Mouse (Mus musculus): ENCODE data around the gene 7530416G11Rik.

Gene 7530416G11Rik

GRCm38 (mm10) chr15:85479919-85480318, 23.1 kb downstream of the 7530416G11Rik start:
- DNase-seq (ENCODE audit: low spot score): no peak

GRCm38 (mm10) chr15:85479365-85479764, 23.7 kb downstream of the 7530416G11Rik start:
- DNase-seq (ENCODE audit: low spot score): no peak

DNA sequence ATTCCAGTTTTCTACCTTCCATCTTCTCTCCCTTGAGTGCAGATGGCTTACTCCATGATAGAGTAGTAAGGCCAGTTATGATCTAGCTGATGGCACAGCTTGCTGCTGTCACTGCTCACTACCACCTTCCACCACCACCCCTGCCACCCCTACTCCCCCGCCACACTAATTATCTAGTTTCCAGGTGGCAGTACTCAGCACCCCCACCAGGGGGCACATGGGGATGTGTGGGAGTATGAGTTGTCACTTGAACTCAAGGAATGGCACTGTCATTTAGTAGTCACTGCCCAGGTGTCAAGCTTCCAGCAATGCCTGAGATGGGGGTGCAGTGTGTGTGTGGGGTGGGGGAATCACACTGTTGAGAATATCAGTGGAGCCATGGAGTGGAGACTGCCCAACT, 25.4 kb downstream of the 7530416G11Rik start:
- DNase-seq (ENCODE audit: low spot score): peak; percentile 77

DNA sequence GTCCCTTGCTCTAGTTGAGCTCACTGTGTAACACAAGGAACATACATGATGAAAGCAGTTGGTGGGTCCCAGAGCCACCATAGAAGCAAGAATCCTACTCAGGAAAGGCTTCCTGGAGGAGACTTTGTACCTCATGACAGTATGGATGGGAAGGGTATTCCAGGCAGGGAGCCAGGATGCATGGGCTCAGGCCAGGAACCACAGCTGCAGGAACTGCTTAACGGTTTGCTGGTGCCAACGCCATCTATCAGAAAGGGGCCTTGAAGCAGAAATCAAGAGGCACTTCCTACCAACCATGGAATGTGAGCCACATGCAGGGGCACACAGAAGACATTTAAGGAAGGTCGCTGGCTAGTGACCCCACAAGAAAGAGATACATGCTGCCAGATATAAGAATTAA, 28.3 kb downstream of the 7530416G11Rik start:
- no peak for DNase-seq (ENCODE audit: low spot score)

GRCm38 (mm10) chr15:85469401-85469800, 33.6 kb downstream of the 7530416G11Rik start:
- no peak for DNase-seq (ENCODE audit: low spot score)

DNA sequence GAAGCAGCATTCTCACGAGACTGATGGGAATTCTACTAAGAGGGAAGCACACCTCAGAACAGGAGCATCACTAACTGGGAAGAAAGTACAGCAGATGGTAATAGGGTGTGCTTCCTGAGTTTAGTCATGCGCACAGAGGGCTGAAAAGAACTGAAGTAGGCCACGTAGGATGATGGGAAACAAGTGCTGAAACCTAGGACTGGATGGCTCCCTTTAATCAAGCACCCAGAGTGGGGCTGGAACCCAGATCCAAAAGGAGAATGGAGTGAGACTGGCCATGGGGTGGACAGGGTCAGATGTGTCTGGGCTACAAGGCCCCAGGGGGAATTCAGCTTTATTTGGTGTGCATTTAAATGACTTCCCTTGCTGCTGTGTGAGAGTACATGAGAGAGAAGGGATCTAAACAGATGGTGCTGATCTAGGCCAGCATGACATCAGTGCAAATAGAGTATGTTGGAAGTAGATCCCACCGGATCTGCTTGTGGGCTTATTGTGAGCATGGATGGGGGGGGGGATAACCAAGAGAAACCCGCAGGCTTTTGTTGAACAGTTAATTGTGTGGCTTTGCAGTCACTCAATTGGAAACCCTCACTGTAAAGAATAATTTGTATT, 36.5 kb downstream of the 7530416G11Rik start:
- no peak for DNase-seq (ENCODE audit: low spot score)

DNA sequence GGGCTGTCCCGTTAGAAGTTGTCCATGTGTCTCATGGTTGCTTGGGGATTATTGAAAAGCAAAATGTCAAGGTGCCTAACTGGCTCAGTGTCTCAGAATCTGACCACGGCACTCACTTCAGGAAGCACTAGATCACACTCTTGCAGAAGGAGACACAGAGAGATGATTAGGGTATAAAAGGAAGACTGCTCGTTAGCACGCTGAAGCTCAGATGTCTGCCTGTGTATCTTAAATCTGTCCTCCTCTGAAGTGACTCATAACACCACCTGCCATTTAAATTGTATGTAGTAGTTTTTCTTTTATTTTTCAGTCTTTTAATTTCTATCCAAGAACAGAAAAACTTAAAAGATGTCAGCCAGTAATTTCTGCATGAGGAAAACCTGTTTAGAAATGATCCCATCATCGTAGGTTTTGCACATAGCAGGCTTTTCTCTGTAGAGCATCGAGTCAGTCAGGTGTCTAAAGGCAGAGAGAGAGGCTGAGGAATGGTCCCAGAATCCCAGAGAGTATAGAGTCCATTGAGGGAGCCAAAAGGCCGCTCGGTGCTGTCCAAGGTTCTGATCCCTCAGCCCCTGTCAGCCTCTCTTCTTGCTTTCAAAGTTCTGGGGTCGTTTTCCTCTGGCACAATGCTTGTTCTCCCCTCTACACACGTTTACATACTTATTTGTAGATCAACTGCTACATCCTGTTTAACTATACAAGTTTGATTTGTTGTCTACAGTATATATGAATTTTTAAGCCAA, 38.0 kb downstream of the 7530416G11Rik start:
- peak; percentile 56 for DNase-seq (ENCODE audit: low spot score)

DNA sequence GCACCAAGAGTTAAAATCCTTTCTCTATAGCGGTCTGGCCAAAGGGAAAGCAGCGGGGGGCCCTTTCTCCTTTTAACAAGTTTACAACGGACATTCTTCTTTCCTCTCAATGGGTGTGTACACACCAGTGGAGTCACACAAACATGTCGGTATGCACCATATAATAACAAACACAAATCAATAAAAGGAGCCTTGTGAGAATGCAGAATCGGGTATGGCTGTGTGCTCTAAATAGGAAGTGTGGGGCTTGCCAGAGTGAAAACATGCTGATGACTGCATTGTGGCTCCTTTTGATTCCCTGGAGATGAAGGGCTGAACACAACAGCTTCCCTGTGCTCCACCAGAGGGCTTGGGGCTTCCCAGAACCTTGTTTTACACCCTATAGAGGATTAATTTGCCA, 38.8 kb downstream of the 7530416G11Rik start:
- no peak for DNase-seq (ENCODE audit: low spot score)

DNA sequence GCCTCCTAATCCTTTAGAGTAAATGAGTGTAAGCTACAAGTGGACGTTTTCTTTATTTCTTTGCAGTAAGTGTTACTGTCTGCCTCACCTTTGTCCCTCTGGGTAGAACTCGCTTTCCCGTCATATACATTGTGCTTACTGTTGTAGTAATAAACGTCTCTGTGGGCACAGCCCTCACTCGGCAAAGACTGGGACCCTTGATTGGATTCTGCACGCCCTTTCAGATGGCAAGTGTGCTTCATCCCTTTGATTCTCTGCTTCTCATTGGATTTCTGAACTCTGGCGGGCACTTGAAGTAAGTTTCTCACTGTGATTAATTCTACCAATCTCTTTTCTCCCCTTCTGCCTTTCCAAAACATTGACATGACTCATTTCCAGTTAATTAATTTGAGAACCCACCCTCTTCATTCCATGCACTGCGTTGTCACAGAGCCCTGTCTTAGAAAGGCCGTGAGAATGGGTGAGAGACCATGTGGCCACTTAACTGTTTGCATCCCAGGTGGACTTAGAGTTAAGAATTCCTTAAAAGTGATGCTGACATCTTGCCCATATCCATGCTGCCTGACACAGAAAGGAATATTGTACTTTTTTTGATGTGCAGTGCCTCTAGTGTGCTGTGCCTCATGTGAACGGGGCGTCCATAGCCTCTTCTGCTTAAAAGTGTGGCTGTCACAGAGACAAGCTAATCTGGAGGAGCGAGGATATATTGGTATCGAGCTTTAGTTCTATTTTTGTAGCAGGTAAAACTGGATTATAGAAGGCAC, 39.8 kb downstream of the 7530416G11Rik start:
- no peak for DNase-seq (ENCODE audit: low spot score)

- DNase-seq (ENCODE audit: low spot score): no peak
Observed at GRCm38 (mm10) chr15:85462138-85462537, 40.9 kb downstream of the 7530416G11Rik start.

- DNase-seq (ENCODE audit: low spot score): no peak
Observed at GRCm38 (mm10) chr15:85461541-85461940, 41.5 kb downstream of the 7530416G11Rik start.

GRCm38 (mm10) chr15:85458631-85459082, 44.4 kb downstream of the 7530416G11Rik start:
- no peak for DNase-seq (ENCODE audit: low spot score)

GRCm38 (mm10) chr15:85457838-85458237, 45.2 kb downstream of the 7530416G11Rik start:
- DNase-seq (ENCODE audit: low spot score): no peak

DNA sequence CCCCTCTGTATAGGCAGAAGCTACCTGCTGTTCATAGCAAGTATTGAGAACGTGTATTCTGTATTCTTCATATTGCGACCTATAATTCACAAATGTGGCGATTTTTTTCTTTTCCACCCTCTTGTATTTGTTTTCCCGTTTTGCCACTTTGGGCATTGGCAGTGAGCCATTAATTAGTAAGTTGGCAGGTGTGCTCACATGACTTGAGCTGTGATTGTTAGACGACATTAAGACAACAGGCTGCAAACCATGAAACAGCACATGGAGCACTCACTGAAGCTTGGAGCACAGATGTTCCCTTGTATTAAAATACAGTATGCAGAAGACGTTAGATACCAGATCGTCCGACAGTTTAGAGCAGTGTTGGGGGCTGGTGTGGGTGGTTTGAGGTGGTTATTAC, 46.1 kb downstream of the 7530416G11Rik start:
- DNase-seq (ENCODE audit: low spot score): no peak

DNA sequence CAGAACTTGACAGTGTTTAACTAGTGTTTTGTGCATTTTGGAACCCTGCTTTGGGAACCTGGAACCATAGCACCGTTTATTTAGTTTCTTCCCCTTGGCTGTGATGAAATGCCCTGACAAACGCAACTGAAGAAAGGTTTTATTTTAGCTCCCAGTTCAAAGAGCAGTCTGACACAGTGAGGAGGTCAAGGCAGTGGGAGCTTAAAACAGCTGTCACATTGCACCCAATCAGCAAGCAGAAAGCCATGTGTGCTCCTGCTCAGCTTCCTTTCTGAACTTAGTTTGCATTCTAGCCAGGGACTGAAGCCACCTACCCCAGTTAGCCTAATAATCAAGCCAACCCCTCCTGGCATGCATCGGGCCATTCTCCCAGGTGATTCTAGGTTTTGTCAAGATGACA, 56.4 kb downstream of the 7530416G11Rik start:
- DNase-seq (ENCODE audit: low spot score): no peak

Data from testis, postnatal 10 days (tissue).